Mouse (Mus musculus): Measurements from ENCODE around the gene Psenen.

Psenen gene

DNA sequence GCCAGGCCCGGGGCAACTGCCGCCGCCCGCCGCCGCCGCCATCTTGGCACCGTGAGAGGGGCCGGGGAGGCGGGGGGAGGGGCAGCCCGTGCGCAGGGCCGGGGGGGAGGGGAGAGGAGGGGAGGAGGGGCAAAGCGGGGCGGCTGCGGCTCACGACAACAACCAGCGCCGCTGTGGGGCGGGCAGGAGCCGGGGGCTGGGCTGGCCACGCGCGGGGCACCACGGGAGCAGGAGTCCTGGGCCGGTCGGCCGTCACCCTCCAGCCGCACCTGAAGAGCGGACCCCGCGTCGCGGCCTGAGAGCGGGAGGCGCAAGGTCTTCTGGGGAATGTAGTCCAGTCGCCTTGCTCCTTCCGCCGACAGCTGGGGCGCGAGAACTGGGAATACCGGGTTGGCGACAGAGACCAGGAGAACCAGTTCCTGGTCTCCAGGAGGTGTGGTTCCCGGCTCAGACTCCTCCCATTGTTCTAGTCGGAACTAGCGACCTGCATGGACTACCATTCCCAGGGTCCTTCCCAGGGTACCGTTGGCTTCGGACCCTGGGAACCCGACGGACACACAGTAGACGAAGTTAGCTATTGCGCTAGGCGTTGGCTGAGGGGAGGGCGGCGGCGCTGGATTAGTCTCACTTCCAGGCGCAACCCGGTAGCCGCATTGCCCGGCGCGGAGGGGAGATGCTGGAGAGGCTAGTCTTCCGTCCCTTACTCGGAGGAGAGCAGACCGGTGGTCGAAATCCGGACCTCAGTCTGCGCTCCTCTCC lies 25.4 kb upstream of the Psenen start, which contains the start of gene Kmt2b:
Gene Kmt2b, minus strand, starts transcription at position 51 of the 759 bp plus-strand sequence.
- WGBS: under 1% methylated on average over 66 of the region's 68 CpGs

DNA sequence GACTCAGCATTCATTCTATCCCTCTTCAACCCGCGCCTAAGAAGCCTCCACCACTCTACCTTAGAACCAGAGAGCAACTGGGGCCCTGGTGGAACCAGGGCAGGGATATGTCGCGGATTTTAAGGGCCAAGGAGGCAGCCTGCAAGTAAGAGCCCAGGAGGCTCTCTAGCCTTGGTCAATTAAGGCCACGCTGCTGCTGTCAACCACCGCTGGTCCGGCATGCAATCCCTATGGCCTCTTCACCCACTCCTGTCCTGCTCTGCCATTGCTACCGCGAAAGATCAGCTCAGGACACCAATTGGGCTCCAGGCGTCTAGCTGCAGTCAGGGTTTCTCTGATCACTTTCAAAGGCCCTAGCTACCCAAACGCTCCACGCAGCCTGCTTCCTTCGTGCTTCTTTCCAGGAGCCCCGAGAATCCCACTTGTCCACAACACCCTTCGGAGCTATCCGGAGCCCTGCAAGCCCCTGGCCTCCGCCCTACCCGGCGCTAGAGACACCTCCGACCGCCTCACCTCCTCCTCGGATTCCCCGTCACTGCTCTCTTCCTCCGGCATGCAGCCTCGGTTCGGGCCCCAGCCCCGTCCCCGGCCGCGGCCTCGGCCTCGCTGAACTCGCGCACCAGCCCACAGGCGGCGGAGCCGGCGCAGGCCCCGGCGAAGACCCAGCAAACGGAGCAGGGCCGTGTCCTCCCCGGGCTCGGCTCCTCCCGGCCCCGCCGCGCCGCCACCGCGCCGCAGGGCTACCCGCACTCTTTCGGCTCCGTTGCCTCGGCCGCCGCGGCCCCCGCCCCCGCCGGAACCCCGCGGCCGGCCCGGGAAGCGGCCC lies 24.6 kb upstream of the Psenen start:
- WGBS: 2% methylated on average over 66 of the region's 67 CpGs

GRCm38 (mm10) chr7:30586455-30587020 lies 23.1 kb upstream of the Psenen start:
- 82% methylated on average over 28 of the region's 28 CpGs for WGBS

DNA sequence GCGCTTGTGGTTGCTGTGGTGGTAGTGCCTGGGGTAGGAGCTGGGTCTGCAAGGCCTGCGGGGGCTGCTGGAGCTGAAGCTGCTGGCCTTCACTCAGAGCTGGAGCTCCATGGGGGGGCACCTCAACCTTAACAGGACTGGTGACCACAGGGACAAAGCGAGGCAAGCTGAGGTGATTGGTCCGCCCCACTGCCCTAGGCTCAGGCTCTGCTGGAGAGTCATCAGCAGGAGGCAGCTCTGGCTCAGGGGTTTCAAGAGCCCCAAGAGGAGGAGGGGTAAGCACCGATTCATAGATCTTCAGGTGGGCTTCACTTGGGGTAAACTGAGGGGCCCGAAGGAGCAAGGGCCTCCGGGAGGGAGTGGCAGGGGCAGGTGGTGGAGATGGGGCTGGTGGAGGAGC lies 21.7 kb upstream of the Psenen start:
- 93% methylated on average over 7 of the region's 7 CpGs for WGBS

DNA sequence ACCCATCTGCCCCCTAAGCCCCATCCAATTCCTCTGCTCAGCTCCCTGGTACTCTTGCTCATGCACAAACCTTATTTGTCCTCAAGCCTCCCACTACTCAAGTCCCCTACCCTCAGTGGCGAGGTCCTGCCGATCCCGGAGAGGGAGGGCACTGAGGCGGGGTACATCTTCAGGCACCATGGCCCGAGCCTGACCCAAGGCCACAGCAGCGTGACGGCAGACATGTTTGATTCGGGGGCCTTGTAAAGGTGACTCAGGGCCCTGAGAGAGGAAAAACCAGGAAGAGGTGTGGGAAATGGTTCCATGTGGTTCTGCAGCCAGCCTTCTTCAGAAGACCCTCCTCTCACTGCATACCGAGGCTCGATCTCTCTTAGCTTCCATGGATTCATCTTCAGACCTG lies 20.9 kb upstream of the Psenen start:
- 90% methylated on average over 10 of the region's 10 CpGs for WGBS

GRCm38 (mm10) chr7:30581547-30581946 lies 18.1 kb upstream of the Psenen start:
- WGBS: 95% methylated on average over 16 of the region's 16 CpGs

- WGBS: 90% methylated on average over 8 of the region's 8 CpGs
These were observed 16.5 kb upstream of the Psenen start for GRCm38 (mm10) chr7:30579950-30580349.

- WGBS: 35% methylated on average over 2 of the region's 2 CpGs
These were observed 9.5 kb upstream of the Psenen start for GRCm38 (mm10) chr7:30572969-30573368.

DNA sequence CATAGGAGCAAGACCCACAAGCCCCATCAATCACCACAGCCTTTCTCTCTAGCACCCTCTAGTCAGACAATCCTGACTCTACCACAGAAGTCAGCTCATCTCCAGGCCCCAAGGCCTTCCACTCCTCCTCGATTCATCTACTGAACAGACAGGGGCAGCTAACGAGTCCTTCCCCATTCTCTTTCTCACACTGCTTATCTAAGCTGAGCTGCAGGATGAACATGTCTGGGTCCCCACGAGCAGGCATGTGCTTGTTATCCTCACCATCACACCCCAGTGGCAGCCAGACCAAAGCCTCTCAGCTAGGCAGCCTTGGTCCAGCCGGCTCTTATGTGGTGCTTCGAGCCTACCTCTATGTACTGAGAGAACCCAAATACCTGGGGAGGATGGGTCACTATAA lies 9.0 kb upstream of the Psenen start:
- WGBS: 81% methylated on average over 5 of the region's 5 CpGs

DNA sequence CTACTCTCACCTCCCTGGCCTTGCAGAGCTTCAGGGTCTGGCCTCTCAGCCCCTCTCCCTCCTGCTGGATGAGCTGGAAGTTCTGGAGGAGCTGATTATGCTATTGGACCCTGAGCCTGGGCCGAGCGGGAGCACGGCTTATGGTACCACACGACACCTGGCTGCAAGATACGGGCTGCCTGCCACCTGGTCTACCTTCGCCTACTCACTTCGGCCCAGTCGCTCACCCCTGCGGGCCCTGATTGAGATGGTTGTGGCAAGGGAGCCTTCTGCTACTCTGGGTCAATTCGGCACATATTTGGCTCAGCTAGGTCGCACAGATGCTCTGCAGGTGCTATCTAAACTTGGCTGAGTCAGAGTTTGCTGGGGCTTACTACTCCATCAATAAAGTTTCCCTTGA lies 4.1 kb upstream of the Psenen start:
- 86% methylated on average over 11 of the region's 11 CpGs for WGBS

- WGBS: 85% methylated on average over 9 of the region's 9 CpGs
These were observed 2.6 kb upstream of the Psenen start for GRCm38 (mm10) chr7:30566033-30566432.

DNA sequence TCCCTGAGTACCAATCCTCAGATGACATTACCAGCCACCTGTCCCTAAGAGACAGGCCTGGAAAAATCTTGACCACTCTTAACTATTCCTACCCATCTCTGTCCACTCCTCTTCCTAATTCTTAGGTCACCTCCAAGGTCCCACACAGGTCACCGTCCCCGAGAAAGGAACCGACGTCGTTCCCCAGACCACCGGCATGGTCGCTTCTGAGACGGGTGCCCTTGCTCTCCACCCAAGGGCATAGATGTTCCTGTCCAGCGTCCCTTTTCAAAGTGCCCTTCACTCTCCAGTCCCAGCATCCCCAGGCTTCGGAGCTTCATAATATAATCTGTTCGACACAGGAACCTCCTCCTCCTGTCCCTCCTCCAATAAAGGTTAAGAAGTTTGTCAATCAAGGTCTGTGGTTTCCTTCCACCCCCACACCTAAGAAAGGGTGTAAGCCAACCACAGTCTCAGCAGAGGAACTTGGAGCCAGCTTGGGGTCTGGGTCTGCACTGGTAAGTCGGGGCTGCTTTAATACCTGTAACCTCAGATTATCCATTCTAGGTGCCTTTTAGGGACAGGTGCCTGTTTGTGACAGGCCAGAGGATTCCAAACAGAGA lies 1.6 kb upstream of the Psenen start, which contains the start of gene Igflr1:
Gene Igflr1, plus strand, starts transcription at position 458 of the 602 bp plus-strand sequence.
- 95% methylated on average over 12 of the region's 12 CpGs for WGBS

DNA sequence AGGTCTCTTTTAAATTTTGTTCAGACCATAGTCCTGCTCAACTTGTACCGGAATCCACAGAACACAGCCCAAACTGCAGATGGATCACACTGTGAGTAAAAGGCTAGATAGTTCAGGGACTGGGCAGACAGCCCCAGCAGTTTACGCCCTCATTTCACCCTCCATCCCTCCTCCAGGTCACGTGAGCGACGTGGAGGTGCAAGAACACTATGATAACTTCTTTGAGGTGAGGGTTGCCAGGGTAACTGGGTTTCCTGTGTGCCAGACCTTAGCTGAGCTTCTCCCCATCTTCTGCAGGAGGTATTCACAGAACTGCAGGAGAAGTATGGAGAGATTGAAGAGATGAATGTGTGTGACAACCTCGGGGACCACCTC lies 466 bp upstream of the Psenen start:
- WGBS: 20% methylated on average over 6 of the region's 6 CpGs

DNA sequence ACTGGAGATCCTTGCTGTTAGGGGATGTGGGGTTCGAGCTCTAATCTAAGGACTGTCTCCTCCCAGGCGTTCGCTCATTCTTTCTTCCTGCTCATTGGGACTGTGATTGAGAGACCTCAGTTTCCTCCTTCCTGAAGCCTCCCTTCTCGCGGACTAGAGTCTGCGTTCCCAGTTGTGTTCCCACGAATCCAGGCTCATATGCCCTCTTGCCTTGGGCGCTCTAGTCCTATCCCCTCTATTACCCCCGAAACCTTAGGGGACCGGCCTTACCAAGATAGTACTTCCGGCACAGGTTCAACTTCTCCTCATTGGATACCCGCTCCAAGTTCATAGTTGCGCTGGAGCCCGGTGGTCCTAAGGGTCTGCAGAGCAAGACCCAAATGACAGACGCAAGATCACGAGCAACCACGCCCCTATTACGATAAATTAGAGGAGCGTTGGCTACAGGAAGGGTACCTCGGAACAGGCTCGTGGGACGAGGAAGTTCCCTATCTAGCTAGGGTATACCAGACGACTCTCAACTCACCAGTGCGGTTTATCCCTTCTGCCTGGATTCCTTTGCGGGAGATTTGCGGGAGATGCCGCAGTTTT lies 806 bp downstream of the Psenen start:
- WGBS: under 1% methylated on average over 27 of the region's 27 CpGs

DNA sequence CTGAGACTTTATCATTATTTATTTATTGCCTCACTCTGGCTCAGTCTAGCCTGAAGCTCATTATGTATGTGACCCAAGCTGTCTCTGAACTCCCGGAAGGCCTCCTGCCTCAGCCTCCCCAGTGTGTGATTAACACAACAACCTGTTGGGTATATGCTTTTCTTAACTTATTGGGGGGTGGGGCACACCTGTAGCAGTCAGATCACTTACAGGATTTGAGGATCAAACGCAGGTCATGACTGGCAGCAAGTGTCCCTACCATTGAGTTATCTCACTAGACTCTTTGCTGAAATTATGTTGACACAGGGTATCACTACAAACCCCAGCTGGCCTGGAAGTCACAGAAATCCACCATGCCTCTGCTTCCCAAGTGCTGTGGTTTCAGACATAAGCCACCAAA lies 3.1 kb downstream of the Psenen start:
- WGBS: 55% methylated on average over 2 of the region's 2 CpGs

DNA sequence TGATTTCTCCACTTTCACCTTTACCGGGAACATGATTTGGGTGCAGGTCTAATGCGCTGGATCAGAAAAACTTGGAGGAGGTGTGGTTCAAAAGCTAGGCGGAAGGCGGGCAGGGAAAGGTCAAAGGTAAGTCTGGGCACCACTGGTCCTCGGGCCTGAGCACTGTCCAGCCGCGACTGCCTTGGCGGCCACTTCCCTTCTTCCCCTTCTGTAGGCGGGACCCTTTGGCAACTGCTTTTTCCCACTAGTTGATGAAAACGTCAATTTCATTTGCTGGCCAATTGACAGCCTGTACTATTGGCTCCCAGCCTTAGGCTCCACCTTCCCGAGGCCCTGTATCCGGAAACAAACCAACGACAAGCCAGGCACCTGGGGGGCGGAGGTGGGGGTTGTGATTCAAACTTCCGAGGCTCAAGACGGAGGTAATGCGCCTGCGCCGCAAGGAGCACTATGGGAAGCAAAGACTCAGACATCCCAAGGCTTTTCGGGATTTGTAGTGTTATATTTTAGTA lies 3.9 kb downstream of the Psenen start, which contains the start of gene Lin37:
Gene Lin37, minus strand, starts transcription at position 396 of the 512 bp plus-strand sequence.
- WGBS: under 1% methylated on average over 20 of the region's 20 CpGs

- WGBS: 3% methylated on average over 12 of the region's 12 CpGs
These were observed 4.6 kb downstream of the Psenen start for GRCm38 (mm10) chr7:30558656-30559442.

DNA sequence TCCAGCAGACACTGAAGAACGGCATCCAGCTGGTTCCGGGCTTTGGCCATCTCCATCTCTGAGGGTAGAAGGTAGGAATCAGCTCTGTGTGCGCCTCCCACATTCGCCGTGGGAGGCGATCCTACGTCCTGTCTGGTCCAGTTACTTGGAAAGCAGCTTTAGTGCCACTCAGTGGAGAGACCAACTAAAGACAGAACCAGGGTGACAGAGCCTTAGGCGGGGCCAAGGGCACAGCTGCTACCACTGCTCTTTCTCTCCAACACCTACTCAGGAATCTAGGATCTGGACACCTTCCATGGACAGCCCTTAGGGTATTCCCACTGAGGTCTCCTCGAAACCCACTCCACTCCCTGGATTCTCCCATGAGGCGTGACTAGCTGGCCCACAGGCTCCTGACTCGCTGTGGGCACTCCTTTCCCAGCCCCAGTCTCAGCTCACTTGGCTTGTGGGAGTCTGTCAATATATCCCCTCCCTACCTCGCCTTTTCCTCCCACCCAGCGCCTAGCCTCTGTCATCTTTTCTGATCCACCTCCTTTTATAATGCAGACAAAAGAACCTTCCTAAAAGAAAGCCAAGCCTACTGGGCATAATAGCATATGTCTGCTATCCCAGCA lies 5.4 kb downstream of the Psenen start:
- WGBS: 69% methylated on average over 13 of the region's 13 CpGs

DNA sequence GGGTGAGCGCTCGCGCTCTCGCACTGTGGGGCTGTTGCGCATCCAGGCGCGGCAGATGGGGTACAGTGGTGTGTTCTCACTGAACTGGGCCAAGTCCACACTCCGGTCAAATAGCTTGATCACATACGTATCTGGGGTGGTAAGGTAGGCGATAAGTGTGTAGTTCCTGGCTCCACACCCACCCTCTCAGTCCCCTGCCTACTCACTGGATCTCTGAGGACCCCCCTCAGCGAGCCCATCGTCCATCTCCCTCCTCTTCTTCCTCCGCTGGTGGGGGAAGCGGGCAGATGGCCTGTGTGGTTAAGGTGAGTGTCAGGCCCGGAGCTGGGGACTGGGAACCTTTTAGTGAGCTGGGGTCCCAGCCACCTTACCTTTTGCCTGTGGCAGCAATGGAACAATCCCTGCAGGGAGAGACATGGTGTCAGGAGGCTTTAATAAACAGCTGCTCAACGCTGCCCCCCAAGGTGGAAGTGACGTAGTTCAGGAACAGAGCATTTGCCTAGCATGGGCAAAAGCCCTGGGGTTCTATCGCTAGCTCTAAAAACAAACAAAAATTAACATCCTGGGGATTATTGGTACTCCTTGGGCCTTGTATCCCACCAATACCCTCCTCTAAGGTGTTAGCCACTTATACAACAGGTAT lies 6.4 kb downstream of the Psenen start:
- WGBS: 90% methylated on average over 18 of the region's 18 CpGs
